Comparison of ENCODE assay signal across 8 mouse cellular contexts in genomic region chr8:107205701-107206561, GRCm38 (mm10). TPM values are rescaled to one million over a fixed set of nuclear protein-coding genes. Genes with fewer than 3 reads are reported as not detected.
A peak's percentile ranks its signal among the peaks of the same experiment; 100 is the strongest.
DNase-seq lines count a peak whose midpoint lies in the region; ATAC-seq and TF ChIP-seq lines count a peak whose summit lies in the region.

No protein-coding gene starts in this region.

- H3K79me2 ChIP-seq in CH12.LX (replicated peaks; ENCODE audit: control insufficient read depth, extremely low read depth, insufficient read depth, poor library complexity, severe bottlenecking) = no peaks in the 10 kb centered on the region

- no peak for TF ChIP-seq EP300 in CH12.LX (IDR thresholded peaks at IDR 0.05; ENCODE audit: low read length)
- no peak for TF ChIP-seq EP300 in liver, postnatal 0 days (IDR thresholded peaks at IDR 0.05; ENCODE audit: low read depth)

- dilution Hi-C loops in CH12.LX (cut with MboI; ENCODE audit: extremely low pct_ligation_motif_present, extremely low pct_unique_long_range_greater_than_20kb, low sequenced_read_pairs) = no loop called here

- TF ChIP-seq CTCF in CH12.LX (conservative IDR thresholded peaks at IDR 0.05 in 1 of 2, IDR thresholded peaks at IDR 0.05 in 1 of 2; ENCODE audit: low read depth in 2 of 2, low read length in 2 of 2) = no peak
- TF ChIP-seq CTCF in liver, postnatal 0 days (IDR thresholded peaks at IDR 0.05; ENCODE audit: low read depth) = no peak

- ATAC-seq in forebrain, embryonic 16.5 days = peak; percentile 43; the same call in 1 of the 2 replicates
- peak; percentile 50 for ATAC-seq in neural tube, embryonic 13.5 days (ENCODE audit: low read depth)
- no peak for ATAC-seq in liver, postnatal 0 days

- intact Hi-C loops in heart, postnatal 14 days (cut with DNase I) = loop anchor here (5.0 kb wide), 3 partner anchors 51 to 116 kb away; partner anchors contain the start of gene Nfat5

- H3K4me3 ChIP-seq in CH12.LX (replicated peaks in 1 of 3; ENCODE audit: low read depth in 2 of 3, low read length in 2 of 3, poor library complexity in 1 of 3) = no peak overlapping the region
- H3K4me3 ChIP-seq in forebrain, embryonic 16.5 days (replicated peaks; ENCODE audit: low read length) = no peak overlapping the region
- no peak overlapping the region for H3K4me3 ChIP-seq in neural tube, embryonic 13.5 days
- H3K4me3 ChIP-seq in liver, postnatal 0 days (ENCODE audit: low read depth, low read length) = no peak overlapping the region

- DNase-seq in CH12.LX (ENCODE audit: extremely low read depth) = no peak
- DNase-seq in adrenal gland, postnatal 36 days = peak; percentile 76 to 85
- peak; percentile 83 to 85 for DNase-seq in heart, postnatal 14 days
- peak; percentile 55 to 70 for DNase-seq in layer of hippocampus, postnatal 14 days (ENCODE audit: low spot score in 2 of 2)
- DNase-seq in liver, postnatal 0 days = no peak
- no peak for DNase-seq in retina, embryonic 14.5 days (ENCODE audit: low spot score)

- no peak for TF ChIP-seq POLR2A in CH12.LX (IDR thresholded peaks at IDR 0.05; ENCODE audit: low read depth, low read length)

- no peaks in the 10 kb centered on the region for H3K36me3 ChIP-seq in CH12.LX (replicated peaks in 1 of 2; ENCODE audit: control insufficient read depth in 1 of 2, insufficient read depth in 1 of 2, low read length in 1 of 2)
- no peaks in the 10 kb centered on the region for H3K36me3 ChIP-seq in forebrain, embryonic 16.5 days (ENCODE audit: control insufficient read depth, insufficient read depth)
- no peaks in the 10 kb centered on the region for H3K36me3 ChIP-seq in neural tube, embryonic 13.5 days
- H3K36me3 ChIP-seq in liver, postnatal 0 days (replicated peaks; ENCODE audit: insufficient read depth, low read length) = no peaks in the 10 kb centered on the region

- H3K9me3 ChIP-seq in CH12.LX (replicated peaks; ENCODE audit: low read length) = no peaks in the 10 kb centered on the region
- no peaks in the 10 kb centered on the region for H3K9me3 ChIP-seq in forebrain, embryonic 16.5 days (ENCODE audit: control insufficient read depth, low read length)
- no peaks in the 10 kb centered on the region for H3K9me3 ChIP-seq in neural tube, embryonic 13.5 days
- no peaks in the 10 kb centered on the region for H3K9me3 ChIP-seq in liver, postnatal 0 days (ENCODE audit: low read length)

- 64% methylated on average over 23 of the region's 23 CpGs for WGBS in forebrain, embryonic 16.5 days
- 72% methylated on average over 23 of the region's 23 CpGs for WGBS in neural tube, embryonic 13.5 days
- 75% methylated on average over 23 of the region's 23 CpGs for WGBS in liver, postnatal 0 days (ENCODE audit: insufficient replicate concordance)

- H3K9ac ChIP-seq in CH12.LX (ENCODE audit: insufficient read depth, low read depth) = no peak overlapping the region
- H3K9ac ChIP-seq in forebrain, embryonic 16.5 days (replicated peaks; ENCODE audit: low read depth, low read length) = no peak overlapping the region
- H3K9ac ChIP-seq in neural tube, embryonic 13.5 days = peak overlapping the region; percentile 17; the same call in 1 of the 2 replicates
- H3K9ac ChIP-seq in liver, postnatal 0 days (replicated peaks) = no peak overlapping the region

- H3K27me3 ChIP-seq in CH12.LX (replicated peaks) = no peaks in the 10 kb centered on the region
- H3K27me3 ChIP-seq in forebrain, embryonic 16.5 days (replicated peaks; ENCODE audit: control insufficient read depth, insufficient read depth, low read length) = no peaks in the 10 kb centered on the region
- no peaks in the 10 kb centered on the region for H3K27me3 ChIP-seq in neural tube, embryonic 13.5 days
- no peaks in the 10 kb centered on the region for H3K27me3 ChIP-seq in liver, postnatal 0 days (ENCODE audit: insufficient read depth, low read length)

- H3K27ac ChIP-seq in CH12.LX (ENCODE audit: insufficient read depth, low read depth) = no peak overlapping the region
- H3K27ac ChIP-seq in forebrain, embryonic 16.5 days (ENCODE audit: low read length) = 0 out of 2 replicates have a peak overlapping the region, but pooled peaks have one; percentile 15
- peak overlapping the region; percentile 42 for H3K27ac ChIP-seq in neural tube, embryonic 13.5 days (replicated peaks)
- H3K27ac ChIP-seq in liver, postnatal 0 days (ENCODE audit: low read depth) = no peak overlapping the region

- H3K4me1 ChIP-seq in CH12.LX (ENCODE audit: control insufficient read depth in 1 of 2, insufficient read depth in 2 of 2) = no peaks in the 10 kb centered on the region; a peak in 1 of 4 replicates
- peaks cover 6% of the 10 kb centered on the region for H3K4me1 ChIP-seq in forebrain, embryonic 16.5 days (replicated peaks; ENCODE audit: control insufficient read depth, insufficient read depth, low read length)
- H3K4me1 ChIP-seq in neural tube, embryonic 13.5 days (replicated peaks) = peaks cover 11% of the 10 kb centered on the region; the same call in 1 of the 2 replicates
- H3K4me1 ChIP-seq in liver, postnatal 0 days (ENCODE audit: insufficient read depth) = 0 out of 2 replicates have a peak, but pooled peaks cover 2% of the 10 kb centered on the region

- no peak for TF ChIP-seq RAD21 in CH12.LX (IDR thresholded peaks at IDR 0.05; ENCODE audit: low read depth, low read length)

- in situ Hi-C loops in CH12.LX (cut with MboI; ENCODE audit: low pct_ligation_motif_present, low pct_unique_long_range_greater_than_20kb, low sequenced_read_pairs) = no loop called here

- H3K4me2 ChIP-seq in CH12.LX (ENCODE audit: insufficient read depth, low read depth, poor library complexity, severe bottlenecking) = no peak overlapping the region
- no peak overlapping the region for H3K4me2 ChIP-seq in forebrain, embryonic 16.5 days (ENCODE audit: low read length)
- H3K4me2 ChIP-seq in neural tube, embryonic 13.5 days = no peak overlapping the region
- H3K4me2 ChIP-seq in liver, postnatal 0 days (ENCODE audit: low read depth, low read length) = no peak overlapping the region

TF ChIP-seq in CH12.LX, 34 proteins besides CTCF, POLR2A, EP300 and RAD21:
- TF ChIP-seq ZNF384 (IDR thresholded peaks at IDR 0.05; ENCODE audit: low read depth, low read length) (peak; percentile 21; the same call in 1 of the 2 replicates), UBTF (IDR thresholded peaks at IDR 0.05; ENCODE audit: low read depth, low read length) (no peak)

RNA-seq across cellular contexts. Expression of gene Cyb5b, which starts 55.5 kb away (rescaled TPM):
- total RNA-seq in CH12.LX (2012; rRNA removed) = 74.0 and 90.8 TPM in 2 replicates
- 146 and 156 TPM in 2 replicates for total RNA-seq in CH12.LX (2014; rRNA removed)
- polyA plus RNA-seq in CH12.LX (2012; ENCODE audit: insufficient read length, low read depth) = 107 and 108 TPM in 2 replicates
- 100 to 1,000 TPM; 419 to 590 TPM for total RNA-seq in adrenal gland, postnatal 36 days (2021)
- polyA plus RNA-seq in forebrain, embryonic 16.5 days (2015; fragmentation: Nextera tagmentation; extraction: Ambion mirVana) = 114 and 122 TPM in 2 replicates
- total RNA-seq in heart, postnatal 14 days (2021) = 10 to 100 TPM; 35.0 to 39.5 TPM
- 10 to 100 TPM; 89.7 to 98.4 TPM for total RNA-seq in layer of hippocampus, postnatal 14 days (2021)
- polyA plus RNA-seq in neural tube, embryonic 13.5 days (2015; fragmentation: Nextera tagmentation; extraction: Ambion mirVana) = 94.1 and 105 TPM in 2 replicates
- 19.7 and 23.6 TPM in 2 replicates for polyA plus RNA-seq in liver, postnatal 0 days (2015; fragmentation: Nextera tagmentation; extraction: Ambion mirVana)

Comparison
In these comparisons a context has a peak if more than half of its experiments do, and no peak if none do; other contexts are left out.
1. DNase-seq: peak in adrenal gland, postnatal 36 days (2 of 2), heart, postnatal 14 days (2 of 2) and layer of hippocampus, postnatal 14 days (2 of 2); none in CH12.LX (single experiment), liver, postnatal 0 days (single experiment) and retina, embryonic 14.5 days (single experiment).
2. H3K27ac ChIP-seq: peak in forebrain, embryonic 16.5 days (single experiment) and neural tube, embryonic 13.5 days (single experiment); none in CH12.LX (single experiment) and liver, postnatal 0 days (single experiment).